Mouse (Mus musculus) ovary, postnatal 36 days (tissue): Measurements from ENCODE around the gene Senp2.
"Not testable (repeated sequence)": the region's sequence is repeated elsewhere in the genome, so short reads cannot be mapped to it uniquely, and the experiment has no call there.

Experiments
- DNase-seq: peaks from one replicate; pipeline ENCODE4 v3.0.0; 2022; ENCODE audit warnings: low spot score, mixed read lengths

Senp2 gene

DNA sequence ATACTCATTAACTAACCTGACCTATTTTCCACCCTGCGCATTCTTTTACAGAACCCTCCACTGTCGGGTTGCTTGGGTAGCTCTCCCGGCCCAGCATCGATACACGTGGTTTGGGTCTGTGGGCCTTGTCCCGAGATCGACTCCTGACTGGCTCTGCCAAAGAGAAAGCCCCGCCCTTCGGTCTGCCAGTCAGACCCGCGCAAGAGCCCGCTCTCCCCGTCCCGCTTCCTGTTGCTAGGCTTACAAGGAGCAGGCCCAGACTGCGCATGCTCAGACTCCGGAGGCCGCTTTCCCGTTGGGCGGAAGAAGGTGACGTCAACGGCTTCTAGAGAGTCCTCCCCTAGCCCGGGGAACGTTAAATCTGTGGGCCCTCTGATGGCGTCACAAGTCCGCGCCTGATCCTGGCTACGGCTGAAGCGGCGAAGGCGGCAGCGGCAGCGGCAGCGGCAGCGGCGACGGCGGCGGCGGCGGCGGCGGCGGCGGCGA is at the start of gene Senp2:
Gene Senp2 (plus strand): TSS at position 386 of the 486 bp plus-strand sequence.
- peak; percentile 100 for DNase-seq

DNA sequence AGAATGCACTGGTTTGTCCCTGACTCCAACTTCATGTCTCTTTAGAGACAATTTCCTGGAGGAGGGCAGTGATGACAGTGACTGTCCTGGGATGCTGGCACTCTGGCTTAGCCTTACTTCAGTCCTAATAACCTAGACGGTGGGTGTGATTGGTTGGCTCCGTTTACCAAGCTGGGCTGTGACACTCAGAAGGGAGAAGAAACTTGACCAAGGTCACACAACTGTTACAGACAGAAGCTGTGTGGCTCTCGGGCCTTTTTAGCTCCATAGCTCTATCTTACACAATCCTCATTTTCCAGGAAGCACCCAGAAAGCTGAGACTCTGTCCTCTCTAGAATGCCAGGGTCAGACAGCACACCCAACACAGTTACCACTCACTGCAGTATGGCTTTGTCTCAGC is 43.7 kb upstream of the Senp2 start:
- DNase-seq = no peak

DNA sequence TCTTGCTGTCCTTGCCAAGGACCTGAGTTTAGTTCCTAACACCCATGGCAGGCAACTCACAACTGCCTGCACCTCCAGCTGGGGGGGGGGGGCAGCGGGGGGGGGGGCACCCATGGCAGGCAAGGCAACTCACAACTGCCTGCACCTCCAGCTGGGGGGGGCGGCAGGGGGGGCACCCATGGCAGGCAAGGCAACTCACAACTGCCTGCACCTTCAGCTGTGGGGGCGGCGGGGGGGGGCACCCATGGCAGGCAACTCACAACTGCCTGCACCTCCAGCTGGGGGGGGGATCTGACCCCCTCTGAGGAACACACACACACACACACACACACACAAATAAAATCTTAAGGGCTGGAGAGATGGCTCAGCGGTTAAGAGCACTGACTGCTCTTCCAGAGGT is 39.4 kb upstream of the Senp2 start:
- DNase-seq = no peak

DNA sequence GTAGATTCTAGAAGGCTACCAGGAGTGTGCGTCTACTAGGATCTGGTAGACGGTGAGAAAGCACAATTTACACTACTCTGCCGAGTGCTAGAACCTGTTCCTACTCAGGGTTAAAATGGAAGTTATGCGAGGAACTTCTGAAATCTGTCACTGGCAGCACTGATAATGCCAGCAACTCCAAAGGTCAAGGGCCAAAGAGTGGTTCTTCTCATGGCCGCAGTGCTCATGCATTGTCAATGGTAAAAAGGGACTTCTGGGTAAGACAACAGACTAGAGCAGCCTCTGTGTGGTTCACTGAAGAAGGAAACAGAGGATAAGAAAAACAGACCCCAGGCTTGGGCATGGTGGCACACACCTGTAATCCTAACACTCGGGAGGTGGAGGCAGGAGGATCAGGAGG is 38.7 kb upstream of the Senp2 start:
- DNase-seq = no peak

DNA sequence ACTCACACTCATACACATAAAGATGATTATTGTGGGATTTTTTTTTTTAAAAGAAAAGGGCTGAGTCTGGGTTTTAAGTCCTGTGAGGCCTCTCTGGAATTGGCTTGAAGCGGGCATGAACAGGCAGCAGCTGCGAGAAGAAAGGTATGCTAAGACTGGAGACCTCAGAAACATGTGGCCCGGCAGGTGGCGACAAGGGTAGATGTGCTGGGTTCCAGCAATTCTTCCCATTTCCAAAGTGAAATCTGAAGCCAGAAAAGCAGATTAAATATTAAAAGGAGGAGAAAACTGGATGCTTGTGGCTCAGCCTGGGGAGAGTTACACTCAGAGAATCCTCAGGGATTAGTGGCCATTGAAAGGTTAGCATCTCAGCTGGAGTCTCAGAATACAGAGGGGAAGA is 37.8 kb upstream of the Senp2 start:
- no peak for DNase-seq

DNA sequence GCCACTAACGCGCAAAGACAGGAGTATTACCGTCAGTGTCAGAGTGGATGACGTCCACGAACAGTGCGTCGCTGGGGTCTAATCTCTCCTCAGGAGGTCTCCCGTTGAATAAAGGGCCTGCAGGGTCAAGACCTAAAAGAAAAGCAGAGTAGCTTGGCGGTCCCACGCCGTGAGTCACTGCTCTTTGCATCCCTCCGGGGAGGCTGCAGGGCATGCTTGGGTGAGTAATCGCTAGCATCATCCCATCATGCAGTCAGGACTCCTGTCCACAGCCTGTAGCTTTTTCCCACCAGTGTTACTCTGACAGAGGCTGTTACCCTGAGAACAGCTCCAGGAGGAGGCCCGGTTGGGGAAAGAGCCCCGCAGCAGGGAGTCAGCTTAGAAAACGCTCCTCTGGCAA is 33.1 kb upstream of the Senp2 start:
- no peak for DNase-seq

DNA sequence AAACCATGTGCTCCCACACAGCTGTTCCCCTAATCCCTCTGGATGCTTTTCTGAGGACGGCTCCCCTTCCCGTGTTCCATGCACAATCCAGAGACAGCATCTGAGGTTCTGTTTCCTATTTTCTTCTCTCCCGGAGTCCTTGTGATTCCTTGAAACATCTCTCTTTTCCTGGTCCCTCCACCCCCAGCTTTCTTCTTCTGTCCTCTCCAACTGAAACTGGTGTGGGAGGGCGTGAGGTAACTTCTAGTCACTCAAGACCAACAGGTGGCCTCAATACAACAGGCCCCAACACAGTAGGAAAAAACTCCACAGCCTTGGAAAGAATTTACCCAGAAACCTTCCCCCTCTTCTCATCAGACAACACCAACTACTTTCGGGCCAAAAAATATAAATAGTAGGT is 31.9 kb upstream of the Senp2 start:
- no peak for DNase-seq

DNA sequence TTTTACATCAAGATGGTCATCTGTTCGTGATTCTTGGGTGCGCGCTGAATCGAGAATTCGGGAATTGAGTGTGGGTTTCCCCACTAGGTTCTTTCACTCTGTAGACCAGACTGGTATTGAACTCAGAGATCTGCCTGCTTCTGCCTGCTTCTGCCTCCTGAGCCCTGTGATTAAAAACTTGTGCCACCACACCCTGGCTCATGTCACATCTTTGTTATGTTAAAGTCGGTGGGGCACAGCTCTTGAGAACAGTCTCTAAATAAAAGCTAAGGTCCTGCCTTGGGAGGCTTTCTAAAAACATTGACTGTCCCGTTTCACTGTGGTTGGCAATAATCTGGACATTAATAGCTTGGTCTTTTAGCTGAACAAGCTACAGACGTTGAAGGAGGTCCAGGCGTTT is 26.1 kb upstream of the Senp2 start:
- no peak for DNase-seq

DNA sequence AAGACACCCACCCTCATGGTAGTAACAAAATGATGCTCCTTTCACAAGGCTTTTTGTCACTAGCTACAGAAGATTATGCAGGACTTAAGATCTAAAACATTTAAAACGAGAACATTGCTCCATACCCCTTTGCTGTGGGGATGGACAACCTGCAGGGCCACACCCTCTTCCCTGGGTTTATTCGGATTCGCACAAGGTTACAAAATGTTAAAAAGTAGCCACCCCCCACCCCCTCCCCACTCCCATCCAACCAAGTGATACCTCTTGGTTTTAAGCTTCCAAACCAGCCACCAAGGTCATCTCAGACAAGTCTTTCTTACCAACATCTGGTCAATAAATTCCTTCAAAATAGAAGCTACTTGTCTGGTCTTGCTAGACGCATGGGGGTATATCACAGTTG is 25.7 kb upstream of the Senp2 start:
- no peak for DNase-seq

DNA sequence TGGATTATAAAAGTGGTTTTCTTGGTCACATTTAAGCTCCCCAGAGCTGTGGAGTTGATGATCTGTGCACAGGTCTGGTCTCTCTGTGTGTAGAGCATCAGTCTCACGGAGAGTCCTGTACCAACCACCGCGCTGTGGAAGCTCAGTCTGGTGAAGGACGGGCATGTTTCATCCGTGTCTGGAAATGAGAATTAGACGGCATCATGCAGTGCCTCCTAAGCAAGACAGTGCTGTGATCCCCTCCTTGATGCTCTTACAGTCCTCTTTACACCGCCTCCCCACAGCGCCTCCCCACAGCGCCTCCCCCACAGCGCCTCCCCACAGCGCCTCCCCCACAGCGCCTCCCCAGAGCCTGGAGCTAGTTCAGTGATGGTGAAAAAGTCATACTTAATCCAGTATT is 25.2 kb upstream of the Senp2 start:
- no peak for DNase-seq

DNA sequence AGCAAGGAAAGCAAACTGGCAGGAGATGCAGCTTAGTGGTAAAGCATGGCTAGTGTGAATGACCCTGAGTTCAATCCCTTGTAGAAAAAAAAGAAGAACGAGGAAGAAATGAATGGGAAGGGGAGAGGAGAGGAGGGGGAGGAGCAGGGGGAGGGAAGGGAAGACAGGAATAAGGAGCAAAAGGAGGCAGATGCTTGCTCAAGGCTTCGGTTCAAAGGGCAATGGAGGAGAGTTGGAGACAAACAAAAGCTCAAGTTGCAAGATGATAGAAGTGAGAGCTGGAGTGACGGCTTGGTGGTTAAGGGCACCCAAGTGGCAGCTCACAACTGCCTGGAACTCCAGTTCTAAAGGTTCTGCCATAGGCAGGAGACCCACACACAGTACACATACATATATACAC is 23.1 kb upstream of the Senp2 start:
- no peak for DNase-seq

DNA sequence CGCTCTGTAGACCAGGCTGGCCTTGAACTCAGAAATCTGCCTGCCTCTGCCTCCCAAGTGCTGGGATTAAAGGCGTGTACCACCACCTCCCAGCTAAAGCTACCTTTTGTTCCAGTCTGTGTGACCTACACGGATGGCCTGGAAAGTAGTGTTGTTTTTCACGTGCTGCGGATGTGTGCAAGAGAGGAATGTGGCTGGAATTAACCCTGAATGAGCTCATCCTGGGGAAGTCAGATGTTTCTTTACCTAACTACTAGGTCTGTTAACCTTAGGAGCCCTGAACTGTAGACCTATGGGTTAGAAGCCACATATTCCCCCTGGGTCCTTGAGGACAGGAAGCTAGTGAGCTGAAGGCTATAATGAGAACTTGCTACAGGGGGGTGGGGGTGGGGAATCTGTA is 21.3 kb upstream of the Senp2 start:
- DNase-seq = no peak

DNA sequence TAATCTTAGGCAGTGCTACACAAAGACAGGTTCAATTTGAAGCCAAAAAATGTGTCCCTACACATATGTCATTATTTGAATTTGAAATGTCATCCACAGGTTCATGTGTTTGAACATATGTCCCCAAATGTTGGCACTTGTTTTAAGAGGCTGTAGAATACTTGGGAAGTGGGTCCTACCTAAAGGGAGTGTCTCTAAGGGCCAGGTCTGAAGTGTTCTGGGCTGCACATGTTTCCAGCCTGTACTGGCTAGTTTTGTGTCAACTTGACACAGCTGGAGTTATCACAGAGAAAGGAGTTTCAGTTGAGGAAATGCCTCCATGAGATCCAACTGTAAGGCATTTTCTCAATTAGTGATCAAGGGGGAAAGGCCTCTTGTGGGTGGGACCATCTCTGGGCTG is 18.4 kb upstream of the Senp2 start:
- DNase-seq = not testable (repeated sequence)

DNA sequence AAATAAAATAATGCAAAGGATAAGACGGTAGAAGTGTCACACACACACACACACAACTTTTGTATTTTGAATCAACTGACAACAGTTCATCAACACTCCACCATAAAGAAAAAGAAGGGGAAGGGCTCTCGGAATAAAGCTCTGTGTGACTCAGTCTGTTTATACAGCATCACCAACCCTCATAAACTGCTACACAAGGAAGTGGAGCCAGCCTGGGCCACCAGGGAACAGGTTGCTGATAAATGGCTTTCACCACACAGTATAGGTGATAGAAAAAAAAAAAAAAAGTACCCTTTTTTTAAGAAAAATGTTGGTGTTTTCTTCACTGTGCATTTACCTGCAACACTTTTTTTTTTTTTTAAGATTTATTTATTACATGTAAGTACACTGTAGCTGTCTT is 17.5 kb upstream of the Senp2 start:
- DNase-seq = no peak

DNA sequence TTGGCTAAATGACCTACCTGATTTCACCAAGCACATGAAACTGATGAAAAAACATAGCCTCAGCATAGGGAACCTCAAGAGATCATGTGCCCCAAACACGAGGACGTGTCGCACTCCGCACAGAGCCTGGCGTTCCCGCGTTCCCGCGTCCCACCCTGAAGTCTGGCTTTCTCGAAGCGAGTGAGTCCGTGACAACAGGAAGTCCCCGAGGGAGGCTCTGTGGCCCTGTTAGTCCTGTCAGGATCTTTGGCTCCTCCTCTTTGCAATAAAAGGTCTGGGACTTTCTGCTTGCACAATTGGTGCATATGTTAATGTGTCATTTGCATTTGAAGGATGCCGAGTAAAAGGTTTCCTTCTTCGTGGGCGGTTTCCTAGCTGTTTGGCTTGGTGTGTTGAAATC is 14.0 kb upstream of the Senp2 start, which contains the start of gene Liph:
Gene Liph (minus strand): TSS at position 360 of the 400 bp plus-strand sequence.
- DNase-seq = no peak

DNA sequence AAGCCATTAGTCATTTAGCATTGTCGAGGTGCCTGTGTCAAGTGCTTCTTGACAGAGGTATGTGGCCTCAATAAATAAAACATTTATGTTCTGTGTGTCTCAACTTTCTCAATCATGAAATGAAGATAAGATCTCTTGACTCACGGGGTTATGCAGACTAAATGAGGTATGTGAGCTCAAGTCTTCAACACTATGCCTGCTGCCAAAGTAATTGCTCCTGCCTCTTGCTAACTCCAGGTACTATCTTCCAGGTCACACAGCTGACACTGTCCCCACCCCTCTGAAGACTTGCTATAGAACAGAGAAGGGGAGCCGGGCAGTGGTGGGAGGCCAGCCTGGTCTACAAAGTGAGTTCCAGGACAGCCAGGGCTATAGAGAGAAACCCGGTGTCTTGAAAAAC is 12.9 kb upstream of the Senp2 start:
- DNase-seq = no peak

DNA sequence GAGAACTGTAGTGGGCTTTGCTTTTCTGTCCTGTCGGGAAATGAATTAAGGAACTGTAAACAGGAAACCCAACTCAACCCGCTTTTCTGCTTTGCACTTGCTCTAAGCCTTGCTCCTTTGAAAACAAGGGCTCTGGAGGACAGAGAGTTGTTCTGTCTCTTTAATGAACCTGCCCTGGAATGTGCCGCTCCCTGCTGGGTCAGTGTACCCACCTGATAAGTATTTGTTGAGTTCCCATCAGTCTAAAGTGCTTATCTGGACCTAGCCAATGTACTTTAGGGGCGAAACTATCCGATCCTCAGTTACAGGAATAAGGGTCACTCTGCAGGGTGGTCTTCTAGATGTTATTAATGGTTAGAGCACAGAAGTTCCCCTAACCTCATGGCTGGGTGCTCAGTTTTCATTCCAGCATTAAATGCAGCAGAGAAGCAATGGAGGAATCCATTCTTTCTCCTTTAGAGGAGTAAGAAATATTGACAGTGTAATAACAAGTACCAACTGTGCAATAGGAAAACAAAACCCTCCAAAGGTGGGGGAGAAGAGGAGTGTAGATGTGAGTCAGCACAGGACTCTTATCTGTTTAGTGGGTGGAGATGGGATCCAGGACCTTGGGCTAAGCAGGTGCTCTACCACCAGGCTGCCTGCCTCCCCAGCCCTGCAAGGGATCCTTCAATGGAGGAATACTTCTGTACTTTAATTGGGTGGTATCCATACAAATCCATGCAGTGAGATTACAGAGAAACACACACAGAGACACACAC is 12.2 kb upstream of the Senp2 start:
- DNase-seq = no peak

DNA sequence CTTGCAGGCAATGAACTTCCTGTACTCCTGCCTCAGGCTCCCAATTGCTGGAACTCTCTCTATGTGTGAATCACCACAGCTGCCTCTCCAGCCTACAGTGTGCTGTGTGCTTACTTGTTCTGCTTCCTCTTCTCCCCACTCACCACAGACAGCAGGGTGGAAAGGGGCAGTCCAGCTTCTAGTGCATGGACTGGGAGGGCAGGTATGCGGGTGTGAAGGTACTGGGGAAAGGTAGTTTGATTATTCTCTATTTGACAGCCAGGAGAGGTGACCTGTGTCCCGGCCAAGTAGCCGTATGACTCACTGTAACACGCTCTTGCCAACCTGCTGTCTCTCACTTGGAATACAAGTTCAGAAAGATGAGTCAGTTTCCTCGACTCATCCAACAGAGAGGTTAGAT is 11.2 kb upstream of the Senp2 start:
- no peak for DNase-seq

DNA sequence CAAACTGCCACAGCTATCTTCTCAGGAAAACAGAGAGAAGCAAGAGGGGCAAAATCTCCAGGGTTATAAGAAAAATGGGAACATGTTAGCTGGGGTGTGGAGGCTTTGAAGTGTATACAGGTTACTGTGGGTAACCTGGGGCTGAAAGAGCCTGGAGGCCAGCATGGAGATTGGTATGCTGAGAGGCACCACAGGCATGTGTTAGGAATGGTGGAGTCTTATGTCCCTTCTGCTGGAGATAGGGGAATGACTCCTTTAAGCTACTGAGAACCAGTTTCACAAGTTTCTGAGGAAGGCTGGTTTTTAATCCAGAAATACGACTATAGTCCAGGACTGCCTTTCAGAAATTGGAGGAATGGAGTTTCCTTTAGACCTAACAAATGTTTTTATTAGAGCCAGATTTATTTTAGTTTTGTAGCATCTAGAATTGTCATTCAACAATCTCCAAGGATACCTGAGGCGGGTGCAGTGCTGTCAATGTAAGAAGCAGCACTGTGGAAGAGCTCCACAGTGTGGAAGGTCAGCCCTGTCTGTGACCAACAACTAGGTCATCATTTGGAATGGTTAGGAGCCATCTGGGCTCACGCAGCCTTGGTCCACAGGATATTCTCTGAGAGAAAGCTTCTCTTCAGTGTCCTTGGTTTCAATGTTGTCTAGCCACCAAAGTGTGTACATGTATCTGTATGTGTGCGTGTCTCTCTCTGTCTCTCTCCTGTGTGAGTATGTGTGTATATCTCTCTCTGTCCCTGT is 9.2 kb upstream of the Senp2 start:
- DNase-seq = no peak

DNA sequence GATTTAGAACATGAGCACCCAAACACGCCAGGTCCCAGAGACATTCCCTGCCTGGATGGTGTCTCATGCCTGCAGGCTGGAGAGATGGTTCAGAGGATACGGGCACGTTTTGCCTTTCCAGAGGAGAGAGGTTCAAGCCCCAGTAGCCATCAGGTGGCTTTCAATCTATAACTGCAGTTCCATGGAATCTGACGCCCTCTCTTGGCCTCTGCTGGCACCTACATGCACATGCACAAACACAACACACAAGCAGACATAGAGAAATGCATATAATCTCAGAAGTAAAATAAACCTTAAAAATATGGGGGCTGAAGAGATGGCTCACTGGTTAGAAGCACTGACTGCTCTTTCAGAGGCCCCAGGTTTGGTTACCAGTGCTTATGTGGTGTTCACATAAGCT is 8.1 kb upstream of the Senp2 start:
- DNase-seq = no peak

DNA sequence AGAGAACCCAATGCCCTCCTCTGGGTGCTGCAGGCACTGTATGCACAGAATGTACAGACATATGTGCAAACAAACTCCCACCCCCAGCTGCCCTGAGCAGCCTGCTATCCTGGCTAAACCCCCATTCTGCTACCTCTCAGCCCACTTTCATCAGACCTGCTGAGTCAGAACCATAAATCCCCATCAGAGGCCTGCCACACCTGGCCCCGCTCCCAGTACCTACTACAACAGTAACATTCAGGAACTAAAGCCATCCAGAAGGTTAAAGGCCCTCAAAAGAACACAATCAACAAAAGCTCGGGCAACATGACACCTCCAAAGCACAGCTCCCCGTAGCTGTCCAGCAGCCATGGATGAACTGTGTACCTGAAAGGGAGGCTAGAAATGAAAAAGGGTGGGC is 7.7 kb upstream of the Senp2 start:
- no peak for DNase-seq

DNA sequence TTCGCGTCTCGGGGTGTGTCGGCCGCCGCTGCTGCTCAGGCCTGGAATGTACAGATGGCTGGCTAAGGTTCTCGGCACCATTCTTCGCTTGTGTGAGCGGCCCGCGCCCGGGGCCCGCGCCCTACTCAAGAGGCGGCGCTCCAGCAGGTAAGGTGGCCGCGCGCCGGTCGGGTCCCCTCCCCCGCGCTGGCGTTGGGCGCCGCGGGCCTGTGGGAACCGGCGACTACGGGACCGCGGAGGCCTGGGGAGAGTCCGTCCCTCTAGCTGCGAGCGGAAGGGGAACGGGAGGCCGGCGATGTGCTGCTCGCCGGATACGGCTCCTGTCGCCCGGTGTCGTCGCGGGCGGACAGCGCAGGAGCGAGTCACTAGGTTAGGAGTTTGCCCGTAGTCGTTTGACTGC is 312 bp downstream of the Senp2 start:
- DNase-seq = no peak

DNA sequence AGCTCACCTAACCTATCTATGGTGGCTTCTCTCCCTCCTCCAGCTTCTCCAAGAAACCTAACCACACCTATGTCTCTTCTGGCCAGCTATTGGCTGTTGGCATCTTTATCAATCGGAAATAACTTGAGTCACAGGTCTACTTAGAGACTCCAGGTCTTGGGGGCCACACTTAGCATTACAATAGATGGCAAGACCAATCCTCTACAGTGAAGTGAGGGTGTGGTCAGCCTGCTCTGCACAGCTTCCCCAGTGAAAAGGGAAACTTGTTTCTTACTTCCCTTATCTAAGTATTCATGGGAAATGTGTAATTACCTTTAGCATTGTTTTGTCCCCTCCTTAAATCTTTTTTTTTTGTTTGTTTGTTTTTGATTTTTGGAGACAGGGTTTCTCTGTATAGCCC is 6.3 kb downstream of the Senp2 start:
- no peak for DNase-seq

DNA sequence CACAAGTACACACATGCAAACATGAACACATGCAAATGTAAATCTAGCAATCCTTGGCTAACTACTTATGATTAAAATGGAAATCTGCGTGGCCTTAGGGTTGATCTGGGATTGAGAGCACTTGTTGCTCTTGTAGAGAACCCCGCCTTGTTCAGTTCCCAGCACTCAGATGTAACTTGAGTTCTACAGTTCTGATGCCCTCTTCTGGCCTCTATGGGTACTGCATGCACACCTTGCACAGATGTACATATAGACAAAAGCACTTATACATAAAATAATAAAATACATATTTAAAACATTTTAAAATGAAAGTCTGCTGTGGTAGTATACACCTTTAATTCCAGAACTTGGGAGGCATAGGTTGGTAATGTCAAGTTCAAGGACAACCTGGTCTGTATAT is 12.8 kb downstream of the Senp2 start:
- no peak for DNase-seq
